Mouse (Mus musculus): ENCODE results near the gene Prnd. TPM values are rescaled to one million over a fixed set of nuclear protein-coding genes. Genes with fewer than 3 reads are reported as not detected.

The Prnd gene
- polyA plus RNA-seq, 1 experiment from 2014 or later = 20.3 TPM

DNA sequence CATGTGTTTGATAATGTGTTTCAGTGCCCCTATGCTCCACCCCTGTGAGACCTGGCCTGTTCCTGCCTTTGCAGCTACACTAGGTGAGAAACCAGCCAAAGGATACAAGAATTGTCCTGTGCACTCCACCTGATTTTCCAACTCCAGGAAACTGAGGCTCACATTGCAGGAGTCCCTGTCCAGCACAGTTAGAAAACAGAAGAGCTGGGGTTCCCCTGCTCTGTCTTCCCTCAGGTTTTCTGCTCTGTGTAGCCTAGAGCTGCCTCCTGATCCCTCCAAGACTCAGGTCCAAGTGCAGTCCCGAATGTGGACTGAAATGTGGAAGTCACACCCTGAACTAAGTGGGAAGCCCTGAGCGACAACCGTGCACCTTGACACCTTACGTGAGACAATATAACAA lies 3.0 kb downstream of the Prnd start:
- no peak for ATAC-seq (ENCODE audit: insufficient number of reproducible peaks, insufficient read depth, low FRiP score, low TSS enrichment, low read depth)
- Histone ChIP-seq H3K36me3 (no peaks in the 10 kb centered on the region), H3K9me3 (no peaks in the 10 kb centered on the region), H3K4me1 (replicated peaks) (peaks cover 20% of the 10 kb centered on the region), H3K27me3 (peaks cover 52% of the 10 kb centered on the region), H3K4me2 (peak overlapping the region; percentile 48), H3K9ac (replicated peaks) (0 out of 2 replicates have a peak overlapping the region, but pooled peaks have one; percentile 1), H3K4me3 (replicated peaks) (0 out of 2 replicates have a peak overlapping the region, but pooled peaks have one; percentile 24), H3K27ac (no peak overlapping the region)
- WGBS = 90% methylated on average over 4 of the region's 4 CpGs

DNA sequence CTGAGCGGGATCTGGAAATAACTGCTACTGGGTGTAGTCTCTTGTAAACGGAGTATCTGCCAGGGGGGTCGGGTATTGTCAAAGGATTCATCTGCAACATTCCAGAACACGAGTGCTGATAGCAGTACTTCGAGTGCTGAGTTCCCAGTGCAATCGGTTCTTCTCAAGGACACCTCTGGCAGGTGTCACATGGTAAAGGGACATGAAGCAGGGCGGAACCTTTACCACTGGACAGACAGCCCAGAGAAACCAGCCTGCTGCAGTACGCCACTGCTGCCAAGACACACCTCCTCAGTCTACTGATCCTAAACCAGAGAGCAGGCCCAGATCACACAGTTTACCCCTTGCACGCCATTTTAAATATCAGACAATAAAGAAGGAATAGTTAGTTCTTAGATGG lies 4.2 kb downstream of the Prnd start:
- Histone ChIP-seq H3K27ac (no peak overlapping the region), H3K9me3 (no peaks in the 10 kb centered on the region), H3K4me2 (peak overlapping the region; percentile 53), H3K9ac (replicated peaks) (no peak overlapping the region), H3K36me3 (no peaks in the 10 kb centered on the region), H3K27me3 (peaks cover 49% of the 10 kb centered on the region), H3K4me1 (replicated peaks) (peaks cover 20% of the 10 kb centered on the region), H3K4me3 (replicated peaks) (peak overlapping the region; percentile 26)
- ATAC-seq (ENCODE audit: insufficient number of reproducible peaks, insufficient read depth, low FRiP score, low TSS enrichment, low read depth) = no peak
- WGBS = 65% methylated on average over 9 of the region's 9 CpGs

DNA sequence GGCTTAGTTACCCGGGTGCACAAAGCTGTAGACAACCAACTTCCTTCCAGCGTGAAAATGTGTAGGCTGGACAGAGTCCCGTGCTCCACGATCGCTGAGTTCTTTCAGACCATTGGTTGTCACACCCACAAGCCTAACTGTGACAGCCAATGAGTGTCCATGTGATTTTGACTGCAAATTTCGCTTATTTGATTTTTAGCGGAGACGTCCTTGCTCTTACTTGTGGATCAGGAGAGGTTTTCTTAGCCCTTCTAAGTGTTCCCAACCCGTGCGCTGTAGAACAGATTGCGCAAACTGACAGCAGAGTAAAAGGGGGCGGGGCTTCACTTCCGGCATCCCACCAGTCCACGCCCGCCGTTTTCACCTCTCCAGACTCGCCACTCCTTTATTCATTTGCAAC lies 4.6 kb downstream of the Prnd start:
- no peaks in the 10 kb centered on the region for H3K9me3 ChIP-seq
- no peak overlapping the region for H3K9ac ChIP-seq (replicated peaks)
- no peak for ATAC-seq (ENCODE audit: insufficient number of reproducible peaks, insufficient read depth, low FRiP score, low TSS enrichment, low read depth)
- no peak overlapping the region for H3K27ac ChIP-seq
- H3K4me3 ChIP-seq (replicated peaks) = peak overlapping the region; percentile 26
- 5% methylated on average over 17 of the region's 17 CpGs for WGBS
- peaks cover 48% of the 10 kb centered on the region for H3K27me3 ChIP-seq
- peak overlapping the region; percentile 53 for H3K4me2 ChIP-seq
- no peaks in the 10 kb centered on the region for H3K36me3 ChIP-seq
- peaks cover 20% of the 10 kb centered on the region for H3K4me1 ChIP-seq (replicated peaks)

DNA sequence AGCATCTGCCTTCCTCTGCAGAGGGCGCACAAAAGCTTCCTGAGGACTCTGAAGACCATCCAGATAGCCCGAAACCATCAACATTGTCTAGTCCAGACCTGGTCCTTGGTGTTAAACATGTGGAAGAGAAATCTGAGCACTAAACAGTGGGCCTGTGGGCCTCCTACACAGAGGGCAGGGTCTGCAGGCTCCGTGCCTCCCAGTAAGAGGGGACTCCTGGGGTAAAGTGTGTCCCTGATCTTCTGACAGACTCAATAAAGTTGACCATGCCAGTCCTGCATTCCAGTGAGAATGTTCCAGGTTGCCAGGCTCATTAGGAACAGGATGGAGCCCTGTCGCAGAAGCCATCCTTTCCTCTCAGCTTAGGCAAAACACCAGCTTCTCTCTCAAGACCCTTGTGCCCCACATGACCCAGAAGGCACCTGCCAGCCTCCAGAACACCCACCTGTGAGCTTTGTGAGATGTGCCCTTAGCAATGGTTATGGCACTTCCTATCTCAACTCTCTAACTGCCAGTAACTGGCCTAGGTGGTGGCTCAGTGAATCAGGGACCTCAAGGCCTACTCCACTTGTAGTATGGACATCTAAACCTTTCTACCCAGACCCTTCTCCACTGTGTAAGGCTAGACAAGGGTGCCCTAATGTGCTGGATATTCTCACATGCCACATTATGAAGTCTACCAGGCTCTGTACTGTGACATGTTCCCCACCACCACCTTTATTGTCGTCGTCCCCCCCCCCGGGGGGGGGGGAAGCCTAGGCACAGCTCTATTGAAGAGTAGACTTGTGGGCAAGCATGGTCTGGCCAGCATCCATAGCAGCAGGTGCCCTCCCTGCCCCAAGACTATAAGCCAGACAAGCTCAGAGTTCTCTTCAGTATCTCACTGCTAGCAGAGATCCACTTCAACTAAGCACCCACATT lies 5.9 kb downstream of the Prnd start:
- WGBS = 82% methylated on average over 7 of the region's 7 CpGs
- no peak overlapping the region for H3K27ac ChIP-seq
- ATAC-seq (ENCODE audit: insufficient number of reproducible peaks, insufficient read depth, low FRiP score, low TSS enrichment, low read depth) = no peak
- peaks cover 15% of the 10 kb centered on the region for H3K4me1 ChIP-seq (replicated peaks)
- no peak overlapping the region for H3K4me3 ChIP-seq (replicated peaks)
- H3K4me2 ChIP-seq = no peak overlapping the region
- peaks cover 39% of the 10 kb centered on the region for H3K27me3 ChIP-seq
- no peak overlapping the region for H3K9ac ChIP-seq (replicated peaks)
- no peaks in the 10 kb centered on the region for H3K36me3 ChIP-seq
- H3K9me3 ChIP-seq = no peaks in the 10 kb centered on the region

DNA sequence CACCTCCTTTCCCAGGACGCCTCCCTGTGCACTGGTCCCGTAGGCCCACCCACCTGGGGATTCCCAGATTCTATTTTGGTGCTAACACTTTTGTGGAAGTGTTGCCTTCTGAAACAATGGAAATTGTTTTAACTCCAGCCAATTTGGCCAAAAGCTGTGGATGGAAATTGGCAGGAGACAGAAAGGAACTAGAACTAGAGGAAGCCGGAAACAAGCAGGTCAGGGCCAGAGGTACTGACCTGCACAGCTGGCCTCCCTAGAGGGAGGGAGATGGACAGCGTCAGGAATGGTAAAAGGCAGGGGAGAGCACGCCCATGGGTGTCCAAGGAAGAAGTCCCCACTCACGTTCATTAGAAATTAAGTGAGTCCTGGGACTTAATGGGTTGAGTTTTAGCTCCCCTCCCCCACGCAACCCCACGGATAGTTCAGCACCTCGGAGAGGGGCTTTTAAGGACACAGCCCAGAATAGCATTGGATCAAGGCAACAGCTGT lies 7.1 kb downstream of the Prnd start:
- peaks cover 28% of the 10 kb centered on the region for H3K27me3 ChIP-seq
- H3K9me3 ChIP-seq = no peaks in the 10 kb centered on the region
- H3K9ac ChIP-seq (replicated peaks) = no peak overlapping the region
- H3K4me1 ChIP-seq (replicated peaks) = peaks cover 10% of the 10 kb centered on the region
- no peak overlapping the region for H3K27ac ChIP-seq
- no peak overlapping the region for H3K4me3 ChIP-seq (replicated peaks)
- no peak overlapping the region for H3K4me2 ChIP-seq
- no peak for ATAC-seq (ENCODE audit: insufficient number of reproducible peaks, insufficient read depth, low FRiP score, low TSS enrichment, low read depth)
- WGBS = 49% methylated on average over 9 of the region's 9 CpGs
- no peaks in the 10 kb centered on the region for H3K36me3 ChIP-seq

DNA sequence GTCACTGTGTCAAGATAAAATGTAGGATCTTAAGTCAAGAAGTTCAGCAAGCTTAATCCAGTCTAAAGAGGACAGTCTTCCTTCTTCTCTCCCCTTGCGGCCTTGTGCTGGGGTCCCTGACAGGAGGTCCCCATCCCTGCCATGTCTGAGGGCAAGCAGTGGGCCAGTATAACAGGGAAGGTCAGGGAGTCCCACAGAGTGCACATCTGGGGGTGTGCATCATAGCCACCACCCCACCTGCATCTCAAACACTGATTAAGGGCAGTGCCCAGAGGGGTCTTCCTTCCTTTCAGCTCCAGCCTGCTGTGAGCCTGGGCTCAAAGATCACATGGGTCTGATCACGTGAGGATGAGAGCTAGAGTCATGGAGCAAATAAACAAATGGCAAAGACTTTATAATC lies 11.0 kb downstream of the Prnd start:
- no peaks in the 10 kb centered on the region for H3K36me3 ChIP-seq
- no peak for ATAC-seq (ENCODE audit: insufficient number of reproducible peaks, insufficient read depth, low FRiP score, low TSS enrichment, low read depth)
- H3K9me3 ChIP-seq = no peaks in the 10 kb centered on the region
- H3K9ac ChIP-seq (replicated peaks) = no peak overlapping the region
- H3K4me3 ChIP-seq (replicated peaks) = no peak overlapping the region
- H3K27ac ChIP-seq = no peak overlapping the region
- peaks cover under 1% of the 10 kb centered on the region; the same call in 1 of the 2 replicates for H3K27me3 ChIP-seq
- H3K4me1 ChIP-seq (replicated peaks) = no peaks in the 10 kb centered on the region
- H3K4me2 ChIP-seq = no peak overlapping the region
- 65% methylated on average over 2 of the region's 2 CpGs for WGBS

DNA sequence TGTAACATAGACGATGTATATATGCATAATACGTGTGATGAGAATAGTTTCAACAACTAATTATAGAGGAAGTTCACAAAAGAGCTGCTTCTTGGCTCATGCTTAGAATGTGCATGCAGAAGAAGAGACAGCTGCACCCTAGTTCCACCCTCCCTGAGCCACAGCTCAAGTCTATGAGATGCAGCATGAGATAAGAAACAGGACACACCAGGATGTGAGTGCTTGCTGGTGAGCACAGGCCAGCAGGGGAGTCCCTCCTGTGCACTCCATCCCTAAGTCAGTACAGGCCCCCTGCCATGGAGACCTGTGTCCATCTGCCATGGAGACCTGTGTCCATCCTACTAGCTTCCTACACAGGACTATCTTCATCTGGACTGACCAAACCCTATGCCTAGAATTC lies 19.9 kb downstream of the Prnd start:
- WGBS = 98% methylated on average over 2 of the region's 2 CpGs
- Histone ChIP-seq H3K4me3 (replicated peaks) (no peak overlapping the region), H3K27me3 (no peaks in the 10 kb centered on the region; the same call in 1 of the 2 replicates), H3K9ac (replicated peaks) (no peak overlapping the region), H3K27ac (no peak overlapping the region), H3K4me1 (replicated peaks) (no peaks in the 10 kb centered on the region), H3K4me2 (no peak overlapping the region), H3K36me3 (no peaks in the 10 kb centered on the region), H3K9me3 (no peaks in the 10 kb centered on the region)
- no peak for ATAC-seq (ENCODE audit: insufficient number of reproducible peaks, insufficient read depth, low FRiP score, low TSS enrichment, low read depth)

DNA sequence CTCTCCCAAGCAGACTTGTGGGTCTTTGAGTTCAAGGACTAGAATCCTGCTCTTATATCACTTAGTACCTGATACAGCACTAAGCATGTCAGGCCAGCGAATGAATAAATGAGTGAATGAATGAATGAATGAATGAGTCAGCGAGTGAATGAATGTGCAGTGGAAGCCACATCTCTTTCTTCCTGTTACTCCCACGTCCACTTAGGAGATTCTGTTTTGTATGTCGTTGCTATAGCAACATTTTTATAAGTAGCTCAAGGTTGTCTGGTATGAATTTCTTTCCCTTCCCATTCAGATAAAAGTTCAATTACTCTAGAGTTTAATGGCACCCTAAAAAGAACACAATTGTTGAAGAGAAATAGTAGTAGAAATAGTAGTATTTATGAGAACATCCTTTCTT lies 20.4 kb downstream of the Prnd start:
- Histone ChIP-seq H3K27ac (no peak overlapping the region), H3K27me3 (no peaks in the 10 kb centered on the region; the same call in 1 of the 2 replicates), H3K9me3 (no peaks in the 10 kb centered on the region), H3K36me3 (no peaks in the 10 kb centered on the region), H3K9ac (replicated peaks) (no peak overlapping the region), H3K4me1 (replicated peaks) (no peaks in the 10 kb centered on the region), H3K4me2 (no peak overlapping the region), H3K4me3 (replicated peaks) (no peak overlapping the region)
- ATAC-seq (ENCODE audit: insufficient number of reproducible peaks, insufficient read depth, low FRiP score, low TSS enrichment, low read depth) = no peak
- WGBS = 85% methylated on average over 4 of the region's 4 CpGs

DNA sequence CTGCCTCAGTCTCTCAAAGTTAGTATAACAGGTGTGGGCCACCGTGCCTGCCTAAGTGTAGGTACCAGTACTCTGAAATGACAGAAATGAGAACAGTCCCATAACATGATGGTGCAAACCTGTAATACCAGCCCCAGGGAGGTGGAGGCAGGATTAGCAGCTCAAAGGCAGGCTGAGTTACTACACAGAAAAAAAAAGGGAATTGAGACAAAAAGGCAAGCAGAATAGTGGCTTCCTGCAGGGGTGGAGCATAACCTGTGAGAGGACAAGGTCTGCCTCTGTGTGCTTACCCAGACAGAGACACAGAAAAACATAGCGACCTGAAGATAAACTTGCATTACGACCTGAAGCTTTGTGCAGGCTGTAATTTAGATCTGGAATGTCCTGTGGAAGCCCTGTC lies 26.0 kb downstream of the Prnd start:
- Histone ChIP-seq H3K27ac (no peak overlapping the region), H3K9me3 (peaks cover 6% of the 10 kb centered on the region; the same call in 1 of the 2 replicates), H3K36me3 (no peaks in the 10 kb centered on the region), H3K4me1 (replicated peaks) (0 out of 2 replicates have a peak, but pooled peaks cover 4% of the 10 kb centered on the region), H3K27me3 (no peaks in the 10 kb centered on the region; the same call in 1 of the 2 replicates), H3K4me3 (replicated peaks) (no peak overlapping the region), H3K9ac (replicated peaks) (no peak overlapping the region), H3K4me2 (no peak overlapping the region)
- no peak for ATAC-seq (ENCODE audit: insufficient number of reproducible peaks, insufficient read depth, low FRiP score, low TSS enrichment, low read depth)
- WGBS = 74% methylated on average over 3 of the region's 3 CpGs

DNA sequence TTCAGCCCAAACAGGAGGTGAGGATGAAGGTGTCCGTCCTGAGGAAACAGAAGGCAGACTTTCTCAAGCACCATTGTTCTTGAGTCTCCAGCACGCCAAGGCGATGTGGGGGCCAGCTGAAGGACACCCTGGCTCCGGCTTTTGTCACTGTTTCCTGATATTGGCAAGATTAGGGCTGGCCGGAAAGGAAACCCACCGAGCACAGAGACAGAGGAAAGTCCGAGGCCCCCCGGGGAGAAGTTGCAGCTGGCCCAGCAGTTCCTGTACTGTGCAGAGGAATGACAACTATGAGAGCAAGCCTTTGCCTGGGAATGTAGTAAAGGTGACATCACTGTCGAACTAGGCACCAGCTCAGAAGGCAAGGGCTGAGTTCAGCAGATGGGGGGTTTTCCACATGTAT lies 30.2 kb downstream of the Prnd start:
- Histone ChIP-seq H3K4me3 (replicated peaks) (no peak overlapping the region), H3K27ac (no peak overlapping the region), H3K27me3 (no peaks in the 10 kb centered on the region; the same call in 1 of the 2 replicates), H3K4me2 (no peak overlapping the region), H3K9ac (replicated peaks) (no peak overlapping the region), H3K4me1 (replicated peaks) (0 out of 2 replicates have a peak, but pooled peaks cover 4% of the 10 kb centered on the region), H3K36me3 (no peaks in the 10 kb centered on the region), H3K9me3 (peaks cover 6% of the 10 kb centered on the region; the same call in 1 of the 2 replicates)
- 58% methylated on average over 9 of the region's 9 CpGs for WGBS
- no peak for ATAC-seq (ENCODE audit: insufficient number of reproducible peaks, insufficient read depth, low FRiP score, low TSS enrichment, low read depth)

DNA sequence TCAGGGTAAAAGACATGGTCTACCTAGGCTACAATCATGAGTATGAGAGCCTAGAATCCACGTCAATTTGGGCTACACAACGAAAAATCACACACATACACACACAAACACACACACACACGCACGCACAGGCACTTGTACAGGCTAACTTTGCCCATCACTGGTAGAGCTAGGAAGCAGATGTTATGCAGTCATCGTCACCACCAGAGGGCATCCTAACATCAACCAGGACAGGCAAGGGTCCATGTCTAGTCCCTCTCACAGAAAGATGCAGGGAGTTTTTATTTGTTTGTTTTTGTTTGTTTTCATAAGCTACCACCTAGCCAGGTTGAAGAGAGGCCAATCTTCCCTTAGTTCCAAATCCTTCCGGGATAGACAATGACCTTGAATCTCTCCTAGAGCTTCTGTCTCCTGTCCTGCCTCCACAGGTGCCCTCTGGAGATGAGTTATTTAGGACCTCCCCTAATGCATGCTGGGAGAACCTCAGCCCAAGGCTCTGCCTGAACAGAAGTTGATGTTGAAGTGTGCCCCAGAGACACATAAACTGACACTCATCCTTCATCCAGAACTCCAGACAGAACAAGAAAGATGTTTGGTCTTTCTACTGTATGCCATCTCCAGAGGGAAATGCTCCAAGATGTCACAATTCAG lies 32.0 kb downstream of the Prnd start:
- H3K4me3 ChIP-seq (replicated peaks) = no peak overlapping the region
- H3K27me3 ChIP-seq = no peaks in the 10 kb centered on the region; the same call in 1 of the 2 replicates
- peaks cover 4% of the 10 kb centered on the region; the same call in 1 of the 2 replicates for H3K9me3 ChIP-seq
- WGBS = 16% methylated on average over 6 of the region's 6 CpGs
- 0 out of 2 replicates have a peak, but pooled peaks have one; percentile 64 for ATAC-seq (ENCODE audit: insufficient number of reproducible peaks, insufficient read depth, low FRiP score, low TSS enrichment, low read depth)
- H3K4me1 ChIP-seq (replicated peaks) = 0 out of 2 replicates have a peak, but pooled peaks cover 4% of the 10 kb centered on the region
- no peak overlapping the region for H3K4me2 ChIP-seq
- no peaks in the 10 kb centered on the region for H3K36me3 ChIP-seq
- H3K27ac ChIP-seq = no peak overlapping the region
- no peak overlapping the region for H3K9ac ChIP-seq (replicated peaks)

Data from limb, embryonic 12.5 days (tissue).